Mouse (Mus musculus): ENCODE data around the gene D430041D05Rik.

GRCm38 (mm10) chr2:104286821-104287220 lies 124.0 kb downstream of the D430041D05Rik start:
- TF ChIP-seq CTCF (conservative IDR thresholded peaks at IDR 0.05; ENCODE audit: low read length) = no peak
- TF ChIP-seq NANOG (IDR thresholded peaks at IDR 0.05; ENCODE audit: borderline replicate concordance, low read length) = no peak
